Mouse (Mus musculus) embryonic facial prominence, embryonic 15.5 days (tissue): ENCODE results near the gene Aaed1. TPM values are rescaled to one million over a fixed set of nuclear protein-coding genes. Genes with fewer than 3 reads are reported as not detected.

Experiments used
- ATAC-seq: fragments of 200-750 bp; cut with Nextera tagmentation; 2 replicates; pipeline ENCODE4 v1.8.0; 2017; ENCODE audit warnings: low read depth, moderate TSS enrichment; ENCODE audit not compliant: insufficient number of reproducible peaks, low FRiP score, low TSS enrichment
- H3K27ac ChIP-seq: fragments of 300-500 bp; sonication (generic); replicated peaks from 2 replicates; pipeline ENCODE4 v1.5.1; 2015; ENCODE audit warnings: mild to moderate bottlenecking, inconsistent platforms
- H3K27me3 ChIP-seq: fragments of 300-500 bp; sonication (generic); 2 replicates; pipeline ENCODE4 v1.6.1; 2015; ENCODE audit warnings: inconsistent platforms
- H3K36me3 ChIP-seq: fragments of 300-500 bp; sonication (generic); 2 replicates; pipeline ENCODE4 v1.6.1; 2015; ENCODE audit warnings: mild to moderate bottlenecking, inconsistent platforms
- H3K4me1 ChIP-seq: fragments of 300-500 bp; sonication (generic); 2 replicates; pipeline ENCODE4 v1.6.1; 2015; ENCODE audit warnings: inconsistent platforms
- H3K4me2 ChIP-seq: fragments of 300-500 bp; sonication (generic); replicated peaks from 2 replicates; pipeline ENCODE4 v1.6.1; 2015; ENCODE audit warnings: mild to moderate bottlenecking, inconsistent platforms
- H3K4me3 ChIP-seq: fragments of 300-500 bp; sonication (generic); replicated peaks from 2 replicates; pipeline ENCODE4 v1.5.1; 2015; ENCODE audit warnings: mild to moderate bottlenecking, inconsistent platforms
- H3K9ac ChIP-seq: fragments of 300-500 bp; sonication (generic); 2 replicates; pipeline ENCODE4 v1.6.1; 2015; ENCODE audit warnings: inconsistent platforms
- H3K9me3 ChIP-seq: fragments of 300-500 bp; sonication (generic); replicated peaks from 2 replicates; pipeline ENCODE4 v1.6.1; 2016; ENCODE audit warnings: inconsistent platforms
- WGBS: fragments of 180-500 bp; shearing (Covaris S2); methylation state at CpG from one replicate; pipeline ENCODE4 v1.1.7; 2015; 5-methylcytosine and 5-hydroxymethylcytosine counted together
- polyA plus RNA-seq: library from polyadenylated mRNA; unstranded; fragments of >200 nt; fragmentation: Nextera tagmentation; extraction: Ambion mirVana; gene quantifications from 2 replicates; pipeline ENCODE4 v1.2.1, GENCODE M21; 2015

Gene Aaed1
- polyA plus RNA-seq, 1 experiment from 2014 or later: 45.8 TPM

GRCm38 (mm10) chr13:64309036-64309435 lies 3.5 kb downstream of the Aaed1 start:
- H3K27me3 ChIP-seq: no peaks in the 10 kb centered on the region
- WGBS: 49% methylated on average over 5 of the region's 5 CpGs
- ATAC-seq: no peak

GRCm38 (mm10) chr13:64307508-64307907 lies 5.0 kb downstream of the Aaed1 start:
- no peak for ATAC-seq
- WGBS: 73% methylated on average over 5 of the region's 5 CpGs

More at GRCm38 (mm10) chr13:64309036-64309435, 3.5 kb downstream of the Aaed1 start:
- peaks cover 16% of the 10 kb centered on the region; the same call in 1 of the 2 replicates for H3K4me1 ChIP-seq
- H3K4me2 ChIP-seq: no peak overlapping the region
- H3K27ac ChIP-seq: no peak overlapping the region
- no peaks in the 10 kb centered on the region for H3K9me3 ChIP-seq
- peaks cover 10% of the 10 kb centered on the region for H3K36me3 ChIP-seq
- no peak overlapping the region for H3K9ac ChIP-seq
- no peak overlapping the region for H3K4me3 ChIP-seq

GRCm38 (mm10) chr13:64306078-64306477 lies 6.4 kb downstream of the Aaed1 start:
- 57% methylated on average over 3 of the region's 3 CpGs for WGBS
- Histone ChIP-seq H3K27ac (no peak overlapping the region), H3K4me1 (peaks cover 2% of the 10 kb centered on the region; the same call in 1 of the 2 replicates), H3K4me3 (no peak overlapping the region), H3K9me3 (no peaks in the 10 kb centered on the region), H3K27me3 (no peaks in the 10 kb centered on the region), H3K4me2 (no peak overlapping the region), H3K9ac (no peak overlapping the region), H3K36me3 (peaks cover 18% of the 10 kb centered on the region)
- no peak for ATAC-seq

More at GRCm38 (mm10) chr13:64307508-64307907, 5.0 kb downstream of the Aaed1 start:
- Histone ChIP-seq H3K9me3 (no peaks in the 10 kb centered on the region), H3K27me3 (no peaks in the 10 kb centered on the region), H3K27ac (no peak overlapping the region), H3K4me3 (no peak overlapping the region), H3K4me1 (peaks cover 11% of the 10 kb centered on the region; the same call in 1 of the 2 replicates), H3K9ac (no peak overlapping the region), H3K36me3 (peaks cover 17% of the 10 kb centered on the region), H3K4me2 (no peak overlapping the region)

- Histone ChIP-seq H3K4me1 (no peaks in the 10 kb centered on the region), H3K9me3 (no peaks in the 10 kb centered on the region), H3K4me3 (no peak overlapping the region), H3K27me3 (no peaks in the 10 kb centered on the region), H3K4me2 (no peak overlapping the region), H3K36me3 (peaks cover 14% of the 10 kb centered on the region), H3K9ac (no peak overlapping the region), H3K27ac (no peak overlapping the region)
- WGBS: 88% methylated on average over 1 of the region's 1 CpGs
- ATAC-seq: no peak
Measured at GRCm38 (mm10) chr13:64299069-64299468, 13.4 kb downstream of the Aaed1 start.

DNA sequence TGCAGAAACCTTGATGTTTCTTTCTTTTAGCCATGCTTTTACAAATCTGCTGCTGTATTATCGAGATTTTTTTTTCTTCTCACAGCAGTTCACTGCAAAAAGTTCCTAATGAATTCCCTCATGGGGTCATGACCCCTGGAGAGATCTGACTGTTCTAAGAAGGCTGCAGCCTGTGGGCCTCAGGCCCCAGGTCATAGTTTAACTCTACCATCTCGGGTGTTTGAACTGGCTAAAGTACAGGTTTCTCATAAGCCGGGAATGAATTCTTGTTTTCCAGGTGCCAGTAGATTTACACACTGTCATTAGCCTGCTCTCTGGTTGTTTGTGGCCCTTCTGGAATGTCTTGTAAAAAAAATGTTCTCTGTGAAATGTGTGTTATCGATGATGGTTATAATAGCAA lies 25.7 kb downstream of the Aaed1 start:
- no peak overlapping the region for H3K4me2 ChIP-seq
- no peaks in the 10 kb centered on the region for H3K36me3 ChIP-seq
- H3K9ac ChIP-seq: no peak overlapping the region
- H3K4me1 ChIP-seq: peaks cover 3% of the 10 kb centered on the region; the same call in 1 of the 2 replicates
- no peaks in the 10 kb centered on the region for H3K9me3 ChIP-seq
- WGBS: 37% methylated on average over 4 of the region's 4 CpGs
- H3K27me3 ChIP-seq: no peaks in the 10 kb centered on the region
- H3K27ac ChIP-seq: no peak overlapping the region
- no peak overlapping the region for H3K4me3 ChIP-seq
- no peak for ATAC-seq

GRCm38 (mm10) chr13:64286321-64286720 lies 26.2 kb downstream of the Aaed1 start:
- H3K4me2 ChIP-seq: no peak overlapping the region
- no peaks in the 10 kb centered on the region for H3K27me3 ChIP-seq
- no peak overlapping the region for H3K9ac ChIP-seq
- H3K27ac ChIP-seq: no peak overlapping the region
- WGBS: 51% methylated on average over 4 of the region's 4 CpGs
- no peak overlapping the region for H3K4me3 ChIP-seq
- H3K36me3 ChIP-seq: no peaks in the 10 kb centered on the region
- H3K4me1 ChIP-seq: peaks cover 3% of the 10 kb centered on the region; the same call in 1 of the 2 replicates
- H3K9me3 ChIP-seq: no peaks in the 10 kb centered on the region
- no peak for ATAC-seq

DNA sequence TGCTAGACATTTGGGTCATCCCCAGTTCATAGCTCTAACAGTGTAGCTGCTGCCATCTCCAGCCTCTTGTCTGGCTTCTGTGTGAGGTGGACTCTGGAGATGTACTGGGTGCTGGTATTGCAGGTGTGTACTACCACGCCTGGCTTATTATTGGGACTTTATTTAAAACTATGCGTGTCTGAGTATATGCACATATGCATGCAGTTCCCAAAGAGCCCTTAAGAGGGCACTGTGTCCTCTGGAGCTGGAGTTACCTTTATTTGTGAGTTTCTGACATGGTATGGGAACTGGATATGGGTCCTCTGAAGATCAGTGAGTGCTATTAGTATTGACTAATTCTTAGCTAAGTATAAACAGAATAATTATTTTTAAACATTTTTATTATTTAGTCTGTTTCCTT lies 27.8 kb downstream of the Aaed1 start:
- Histone ChIP-seq H3K9ac (no peak overlapping the region), H3K36me3 (no peaks in the 10 kb centered on the region), H3K27ac (no peak overlapping the region), H3K4me1 (peaks cover 3% of the 10 kb centered on the region; the same call in 1 of the 2 replicates), H3K4me2 (no peak overlapping the region), H3K4me3 (no peak overlapping the region), H3K27me3 (no peaks in the 10 kb centered on the region), H3K9me3 (no peaks in the 10 kb centered on the region)
- ATAC-seq: no peak
- 88% methylated on average over 2 of the region's 2 CpGs for WGBS

- no peaks in the 10 kb centered on the region for H3K36me3 ChIP-seq
- H3K27me3 ChIP-seq: no peaks in the 10 kb centered on the region
- H3K9me3 ChIP-seq: no peaks in the 10 kb centered on the region
- no peak overlapping the region for H3K9ac ChIP-seq
- H3K4me3 ChIP-seq: no peak overlapping the region
- no peak overlapping the region for H3K27ac ChIP-seq
- H3K4me1 ChIP-seq: no peaks in the 10 kb centered on the region
- ATAC-seq: no peak
- WGBS: 76% methylated on average over 5 of the region's 5 CpGs
- no peak overlapping the region for H3K4me2 ChIP-seq
Measured at GRCm38 (mm10) chr13:64280940-64281339, 31.6 kb downstream of the Aaed1 start.

DNA sequence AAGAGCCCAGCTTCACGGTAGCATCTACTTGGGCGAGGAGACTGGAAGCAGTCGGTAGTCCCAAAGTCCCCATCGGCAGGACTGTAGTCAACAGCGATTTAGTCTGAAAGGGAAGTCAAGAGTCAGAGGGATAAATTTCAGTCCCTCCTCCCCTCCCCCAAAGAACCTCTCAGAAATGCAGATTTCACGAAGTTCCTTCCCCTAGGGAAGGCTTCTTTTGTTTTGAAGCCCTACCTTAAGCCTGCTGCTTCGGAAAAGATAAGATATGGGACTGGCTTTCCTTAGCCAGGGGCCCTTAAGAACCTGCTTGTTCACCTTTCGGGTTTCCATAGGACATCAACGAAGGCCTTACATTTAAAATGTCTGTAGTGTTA lies 36.8 kb downstream of the Aaed1 start:
- ATAC-seq: no peak
- H3K27me3 ChIP-seq: no peaks in the 10 kb centered on the region
- peak overlapping the region; percentile 81 for H3K4me3 ChIP-seq
- no peaks in the 10 kb centered on the region for H3K9me3 ChIP-seq
- H3K4me2 ChIP-seq: peak overlapping the region; percentile 99
- no peak overlapping the region for H3K27ac ChIP-seq
- H3K4me1 ChIP-seq: peaks cover 13% of the 10 kb centered on the region
- WGBS: 17% methylated on average over 9 of the region's 9 CpGs
- H3K36me3 ChIP-seq: no peaks in the 10 kb centered on the region
- H3K9ac ChIP-seq: no peak overlapping the region

GRCm38 (mm10) chr13:64274879-64275753 lies 37.4 kb downstream of the Aaed1 start, which contains the start of gene Cdc14b:
Gene Cdc14b (minus strand): TSS chr13:64275290.
- Histone ChIP-seq H3K36me3 (no peaks in the 10 kb centered on the region), H3K4me3 (peak within 1 kb of the TSS; percentile 81), H3K4me2 (peak within 1 kb of the TSS; percentile 99), H3K9me3 (no peaks in the 10 kb centered on the region), H3K4me1 (peaks cover 13% of the 10 kb centered on the region), H3K27ac (no peak within 1 kb of the TSS), H3K9ac (peak within 1 kb of the TSS; percentile 65), H3K27me3 (no peaks in the 10 kb centered on the region)
- peak; percentile 90 for ATAC-seq
- WGBS: under 1% methylated on average over 57 of the region's 57 CpGs

DNA sequence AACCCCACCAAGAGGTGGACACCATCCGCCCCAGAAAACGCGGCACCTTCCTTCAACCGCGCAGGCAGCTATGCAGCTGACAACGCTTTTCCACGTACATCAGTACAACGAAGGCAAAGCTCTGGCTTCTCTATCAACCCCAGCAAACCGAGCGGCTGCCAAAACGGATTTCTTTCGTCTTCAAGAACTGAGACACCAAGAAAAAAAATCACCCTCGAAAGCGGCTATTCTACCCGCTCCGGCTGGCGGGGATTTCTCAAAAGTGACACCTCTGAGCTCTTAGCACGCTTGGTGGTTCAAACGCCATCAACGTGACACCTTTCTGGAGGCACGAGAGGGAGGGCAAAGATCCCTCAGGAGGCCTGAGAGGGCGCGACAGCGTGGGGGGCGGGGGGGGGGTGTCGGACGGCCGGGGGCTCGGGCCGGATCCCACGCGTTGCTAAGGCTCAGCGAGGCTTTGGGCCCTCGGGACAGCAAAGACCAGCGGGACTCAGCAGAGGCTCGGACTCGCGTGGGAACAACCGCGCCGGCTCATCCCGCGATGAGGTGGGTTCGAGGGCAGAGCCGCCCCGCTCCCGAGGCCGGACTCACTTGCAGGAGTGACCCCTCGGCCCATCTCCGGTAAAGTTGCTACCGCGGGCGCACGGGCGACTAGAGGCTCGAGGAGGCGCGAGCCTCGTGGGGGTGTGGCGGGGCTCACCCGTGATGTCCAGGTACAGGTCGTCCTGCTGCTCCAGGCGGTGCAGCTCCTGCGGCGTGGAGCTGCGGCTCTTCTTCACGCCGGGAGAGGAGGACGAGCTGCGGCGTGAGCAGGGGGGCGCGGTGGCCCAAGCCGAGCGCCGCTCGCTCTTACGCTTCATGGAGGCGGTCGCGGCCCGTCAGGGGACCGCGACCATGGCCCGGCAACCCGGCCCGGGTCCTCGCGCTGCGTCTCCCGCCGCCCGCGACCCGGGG lies 38.3 kb downstream of the Aaed1 start:
- ATAC-seq: peak; percentile 71
- WGBS: 1% methylated on average over 95 of the region's 95 CpGs
- Histone ChIP-seq H3K27me3 (no peaks in the 10 kb centered on the region), H3K4me3 (peak overlapping the region; percentile 81), H3K4me1 (peaks cover 13% of the 10 kb centered on the region), H3K4me2 (peak overlapping the region; percentile 99), H3K9me3 (no peaks in the 10 kb centered on the region), H3K27ac (no peak overlapping the region), H3K36me3 (no peaks in the 10 kb centered on the region), H3K9ac (peak overlapping the region; percentile 65)
